Mouse (Mus musculus): Measurements from ENCODE around the gene Gls. TPM values are rescaled to one million over a fixed set of nuclear protein-coding genes. Genes with fewer than 3 reads are reported as not detected.

The Gls gene
- polyA plus RNA-seq, 1 experiment = 20.0 TPM

DNA sequence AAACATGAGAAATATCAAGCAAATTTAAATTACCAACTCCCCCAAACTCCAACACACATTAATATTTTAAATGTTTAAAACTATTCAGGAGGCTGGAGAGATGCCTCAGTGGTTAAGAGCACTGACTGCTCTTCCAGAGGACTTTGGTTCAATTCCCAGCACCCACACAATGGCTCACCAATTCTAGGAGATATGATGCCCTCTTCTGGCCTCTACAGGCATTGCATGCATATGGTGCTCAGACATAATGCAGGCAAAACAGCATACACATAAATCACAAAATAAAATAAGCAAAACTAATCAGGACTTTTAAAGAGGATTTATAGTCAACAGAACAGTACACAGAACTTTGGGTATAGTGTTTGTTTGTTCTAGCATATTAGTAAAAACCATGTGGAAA is 16.3 kb downstream of the Gls start:
- Histone ChIP-seq H3K4me1 (ENCODE audit: control insufficient read depth, insufficient read depth, low read length) (peaks cover 2% of the 10 kb centered on the region; the same call in 1 of the 2 replicates), H3K4me3 (replicated peaks; ENCODE audit: extremely low read depth, low read depth, low read length) (no peak overlapping the region)
- DNase-seq = no peak
- TF ChIP-seq CTCF (IDR thresholded peaks at IDR 0.05; ENCODE audit: insufficient read depth, low read length) (no peak), POLR2A (IDR thresholded peaks at IDR 0.05; ENCODE audit: borderline replicate concordance, extremely low read depth, low read depth, low read length) (no peak)

GRCm38 (mm10) chr1:52182992-52183391 is 50.0 kb downstream of the Gls start:
- Histone ChIP-seq H3K4me3 (replicated peaks; ENCODE audit: extremely low read depth, low read depth, low read length) (no peak overlapping the region), H3K4me1 (ENCODE audit: control insufficient read depth, insufficient read depth, low read length) (no peaks in the 10 kb centered on the region)
- TF ChIP-seq CTCF (IDR thresholded peaks at IDR 0.05; ENCODE audit: insufficient read depth, low read length) (no peak), POLR2A (IDR thresholded peaks at IDR 0.05; ENCODE audit: borderline replicate concordance, extremely low read depth, low read depth, low read length) (no peak)
- 89% methylated on average over 2 of the region's 2 CpGs for WGBS
- no peak for DNase-seq

DNA sequence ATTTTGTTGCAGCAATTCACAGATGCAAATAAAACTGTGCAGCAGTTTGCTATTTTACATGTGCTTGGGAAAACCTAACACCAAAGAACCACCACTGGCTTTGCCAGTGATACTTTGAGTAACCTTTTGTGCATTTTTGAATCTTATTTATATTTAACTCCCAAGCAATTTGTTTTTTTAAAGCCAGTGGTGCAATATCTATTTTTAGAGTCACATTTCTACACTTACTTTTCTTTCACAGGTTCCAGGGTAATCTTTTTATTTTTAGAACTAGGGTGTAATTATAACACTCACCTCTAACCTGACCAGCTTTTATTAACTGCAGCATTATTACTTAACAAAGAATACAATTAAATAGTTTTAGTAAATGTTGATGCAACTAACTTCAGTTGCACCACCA is 51.0 kb downstream of the Gls start:
- Histone ChIP-seq H3K4me3 (replicated peaks; ENCODE audit: extremely low read depth, low read depth, low read length) (no peak overlapping the region), H3K4me1 (ENCODE audit: control insufficient read depth, insufficient read depth, low read length) (no peaks in the 10 kb centered on the region)
- DNase-seq = no peak
- TF ChIP-seq POLR2A (IDR thresholded peaks at IDR 0.05; ENCODE audit: borderline replicate concordance, extremely low read depth, low read depth, low read length) (no peak), CTCF (IDR thresholded peaks at IDR 0.05; ENCODE audit: insufficient read depth, low read length) (no peak)

DNA sequence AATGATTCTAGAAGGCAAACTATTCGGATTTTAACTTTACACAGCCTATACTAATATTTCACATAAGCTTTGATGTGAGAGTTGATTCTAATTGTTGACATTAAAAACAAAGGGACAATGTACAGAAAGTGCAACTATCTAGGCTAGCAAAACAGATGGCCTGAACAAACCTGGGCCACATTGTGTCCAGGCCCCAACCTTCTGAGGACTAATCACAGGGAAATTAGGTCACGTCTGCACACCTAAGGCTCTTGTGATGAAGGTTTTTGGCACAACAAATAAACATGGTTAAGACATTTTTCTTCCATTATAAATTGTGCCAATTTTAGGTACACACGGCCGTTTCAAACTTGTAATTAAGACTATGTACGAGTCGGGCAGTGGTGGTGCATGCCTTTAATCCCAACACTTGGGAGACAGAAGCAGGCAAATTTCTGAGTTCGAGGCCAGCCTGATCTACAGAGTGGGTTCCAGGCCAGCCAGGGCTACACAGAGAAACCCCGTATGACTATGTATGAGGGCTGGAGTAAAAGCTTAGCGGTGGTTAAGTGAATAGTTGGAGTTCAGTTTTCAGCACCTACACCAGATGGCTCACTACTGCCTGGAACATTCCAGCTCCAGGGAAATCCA is 53.0 kb downstream of the Gls start:
- Histone ChIP-seq H3K4me1 (ENCODE audit: control insufficient read depth, insufficient read depth, low read length) (no peaks in the 10 kb centered on the region), H3K4me3 (replicated peaks; ENCODE audit: extremely low read depth, low read depth, low read length) (no peak overlapping the region)
- no peak for TF ChIP-seq CTCF (IDR thresholded peaks at IDR 0.05; ENCODE audit: insufficient read depth, low read length)
- no peak for TF ChIP-seq POLR2A (IDR thresholded peaks at IDR 0.05; ENCODE audit: borderline replicate concordance, extremely low read depth, low read depth, low read length)
- 94% methylated on average over 9 of the region's 9 CpGs for WGBS
- no peak for DNase-seq

- Histone ChIP-seq H3K4me1 (ENCODE audit: control insufficient read depth, insufficient read depth, low read length) (no peaks in the 10 kb centered on the region), H3K4me3 (replicated peaks; ENCODE audit: extremely low read depth, low read depth, low read length) (no peak overlapping the region)
- 72% methylated on average over 2 of the region's 2 CpGs for WGBS
- DNase-seq = no peak
- no peak for TF ChIP-seq CTCF (IDR thresholded peaks at IDR 0.05; ENCODE audit: insufficient read depth, low read length)
- no peak for TF ChIP-seq POLR2A (IDR thresholded peaks at IDR 0.05; ENCODE audit: borderline replicate concordance, extremely low read depth, low read depth, low read length)
Measured at GRCm38 (mm10) chr1:52176999-52177398, 56.0 kb downstream of the Gls start.

GRCm38 (mm10) chr1:52175983-52176382 is 57.0 kb downstream of the Gls start:
- no peak for DNase-seq
- no peak overlapping the region for H3K4me3 ChIP-seq (replicated peaks; ENCODE audit: extremely low read depth, low read depth, low read length)
- 80% methylated on average over 3 of the region's 3 CpGs for WGBS

GRCm38 (mm10) chr1:52175321-52175720 is 57.7 kb downstream of the Gls start:
- no peak for DNase-seq
- H3K4me3 ChIP-seq (replicated peaks; ENCODE audit: extremely low read depth, low read depth, low read length) = no peak overlapping the region
- 49% methylated on average over 5 of the region's 5 CpGs for WGBS
- TF ChIP-seq POLR2A (IDR thresholded peaks at IDR 0.05; ENCODE audit: borderline replicate concordance, extremely low read depth, low read depth, low read length) = no peak
- TF ChIP-seq CTCF (IDR thresholded peaks at IDR 0.05; ENCODE audit: insufficient read depth, low read length) = no peak
- H3K4me1 ChIP-seq (ENCODE audit: control insufficient read depth, insufficient read depth, low read length) = peaks cover 3% of the 10 kb centered on the region; the same call in 1 of the 2 replicates

More at GRCm38 (mm10) chr1:52175983-52176382, 57.0 kb downstream of the Gls start:
- TF ChIP-seq CTCF (IDR thresholded peaks at IDR 0.05; ENCODE audit: insufficient read depth, low read length) = no peak
- no peak for TF ChIP-seq POLR2A (IDR thresholded peaks at IDR 0.05; ENCODE audit: borderline replicate concordance, extremely low read depth, low read depth, low read length)
- peaks cover 3% of the 10 kb centered on the region; the same call in 1 of the 2 replicates for H3K4me1 ChIP-seq (ENCODE audit: control insufficient read depth, insufficient read depth, low read length)

GRCm38 (mm10) chr1:52171271-52171670 is 61.8 kb downstream of the Gls start:
- DNase-seq = no peak
- Histone ChIP-seq H3K4me1 (ENCODE audit: control insufficient read depth, insufficient read depth, low read length) (peaks cover 7% of the 10 kb centered on the region), H3K4me3 (replicated peaks; ENCODE audit: extremely low read depth, low read depth, low read length) (no peak overlapping the region)
- TF ChIP-seq POLR2A (IDR thresholded peaks at IDR 0.05; ENCODE audit: borderline replicate concordance, extremely low read depth, low read depth, low read length) (no peak), CTCF (IDR thresholded peaks at IDR 0.05; ENCODE audit: insufficient read depth, low read length) (no peak)
- WGBS = 29% methylated on average over 8 of the region's 8 CpGs

DNA sequence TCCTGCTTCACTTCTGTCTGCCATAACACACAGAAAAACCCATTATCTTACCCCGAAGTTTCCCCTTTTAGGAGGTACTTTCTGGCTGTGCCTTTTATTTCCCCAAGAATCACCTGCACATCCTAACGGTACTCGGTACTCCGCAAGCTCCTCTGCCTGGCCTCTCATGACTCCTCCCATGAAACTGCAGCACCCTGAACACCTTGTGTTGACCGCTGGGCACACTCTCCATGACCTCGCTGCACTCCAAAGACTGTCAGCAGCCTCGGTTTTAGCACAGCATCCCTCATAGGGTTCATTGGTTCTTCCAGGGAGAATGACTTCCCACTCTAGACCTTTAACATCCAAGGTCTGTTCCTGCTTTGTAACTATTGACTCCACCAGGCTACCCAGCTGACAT is 62.3 kb downstream of the Gls start:
- 64% methylated on average over 7 of the region's 7 CpGs for WGBS
- peaks cover 7% of the 10 kb centered on the region for H3K4me1 ChIP-seq (ENCODE audit: control insufficient read depth, insufficient read depth, low read length)
- TF ChIP-seq CTCF (IDR thresholded peaks at IDR 0.05; ENCODE audit: insufficient read depth, low read length) = no peak
- TF ChIP-seq POLR2A (IDR thresholded peaks at IDR 0.05; ENCODE audit: borderline replicate concordance, extremely low read depth, low read depth, low read length) = no peak
- H3K4me3 ChIP-seq (replicated peaks; ENCODE audit: extremely low read depth, low read depth, low read length) = no peak overlapping the region
- no peak for DNase-seq

DNA sequence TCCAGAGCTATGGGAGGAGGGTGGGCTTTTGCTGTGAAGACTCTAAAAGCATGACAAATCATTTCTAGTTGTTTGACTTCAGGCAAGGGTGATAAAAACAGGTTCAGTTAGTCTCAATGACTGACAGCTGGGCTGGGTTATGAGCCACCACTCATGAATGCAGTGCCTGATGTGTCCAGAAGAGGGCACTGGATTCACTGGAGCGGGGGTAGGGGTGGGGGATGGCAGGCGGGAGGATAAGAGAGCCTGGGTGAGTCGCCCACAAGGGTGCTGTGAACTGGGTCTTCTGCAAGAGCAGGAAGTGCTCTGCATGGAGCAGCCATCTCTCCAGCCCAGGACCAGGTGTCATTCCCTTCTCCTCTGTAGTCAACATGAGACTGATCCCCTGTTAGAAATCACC is 63.0 kb downstream of the Gls start:
- H3K4me1 ChIP-seq (ENCODE audit: control insufficient read depth, insufficient read depth, low read length) = peaks cover 7% of the 10 kb centered on the region
- 14% methylated on average over 3 of the region's 3 CpGs for WGBS
- TF ChIP-seq CTCF (IDR thresholded peaks at IDR 0.05; ENCODE audit: insufficient read depth, low read length) (peak; percentile 63), POLR2A (IDR thresholded peaks at IDR 0.05; ENCODE audit: borderline replicate concordance, extremely low read depth, low read depth, low read length) (no peak)
- H3K4me3 ChIP-seq (replicated peaks; ENCODE audit: extremely low read depth, low read depth, low read length) = no peak overlapping the region
- peak; percentile 33 for DNase-seq
